Mouse (Mus musculus): ENCODE measurements at regions not wholly inside any gene's neighbourhood (a gene's known extent, or its start where the extent isn't known, plus 50 kb on each side); places are given as distances from the start of the nearest gene placed in this dataset.

DNA sequence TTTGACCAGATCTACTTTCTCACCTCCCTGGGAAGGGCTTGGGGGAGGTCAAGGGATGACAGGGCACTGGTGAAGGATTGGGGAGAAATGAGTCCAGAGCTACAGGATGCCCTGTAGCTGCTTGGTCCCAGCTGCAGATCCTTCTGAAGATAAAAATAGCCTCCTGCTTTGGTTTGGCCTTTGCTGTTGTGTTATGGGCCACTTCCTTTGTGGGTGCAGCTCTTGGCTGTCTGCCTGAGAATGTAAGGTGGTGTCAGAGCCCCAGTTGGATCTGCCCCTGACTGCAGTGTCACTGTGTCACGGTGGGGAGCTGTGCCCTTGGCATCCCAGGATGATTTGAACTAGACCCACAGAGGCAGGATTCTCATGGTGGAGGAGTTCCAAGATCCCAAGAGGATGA, 67.8 kb upstream of the Id2 start:
- TF ChIP-seq CTCF (IDR thresholded peaks at IDR 0.05; ENCODE audit: low read depth, low read length), result no peak
- TF ChIP-seq POLR2A (IDR thresholded peaks at IDR 0.05; ENCODE audit: borderline replicate concordance, low read depth, low read length), result no peak

Data from bone marrow macrophage, adult 2 months (primary cell).